Mouse (Mus musculus): Measurements from ENCODE around the gene S100a7a. TPM values are rescaled to one million over a fixed set of nuclear protein-coding genes. Genes with fewer than 3 reads are reported as not detected.

Gene S100a7a
- total RNA-seq (2023), result 1.6 and 1.7 TPM in 2 replicates

GRCm38 (mm10) chr3:90653717-90654116 lies at the start of gene S100a7a:
TSS of gene S100a7a (plus strand) at chr3:90654017.

GRCm38 (mm10) chr3:90608223-90608622 lies 45.6 kb upstream of the S100a7a start, which contains the start of gene S100a5:
TSS of gene S100a5 (plus strand) at chr3:90608523.

GRCm38 (mm10) chr3:90612728-90613291 lies 41.0 kb upstream of the S100a7a start, which contains the start of gene S100a6:
TSS of gene S100a6 (plus strand) at chr3:90612882.

GRCm38 (mm10) chr3:90668846-90669245 lies 15.0 kb downstream of the S100a7a start, which contains the start of gene S100a8:
TSS of gene S100a8 (plus strand) at chr3:90668978.

GRCm38 (mm10) chr3:90695613-90696012 lies 41.8 kb downstream of the S100a7a start, which contains the start of gene S100a9:
TSS of gene S100a9 (minus strand) at chr3:90695721.

Other genes with a start within 250 kb of the S100a7a start
- 40.4 and 44.8 TPM in 2 replicates for gene Ints3, start 220.4 kb upstream of the S100a7a start, total RNA-seq (2023)
- gene Npr1, start 188.2 kb upstream of the S100a7a start, total RNA-seq (2023), result 0.69 TPM in 1 of 2 replicates, not detected in the other
- 56.3 and 69.0 TPM in 2 replicates for gene Ilf2, start 177.9 kb upstream of the S100a7a start, total RNA-seq (2023)
- 31.8 and 36.7 TPM in 2 replicates for gene Snapin, start 163.0 kb upstream of the S100a7a start, total RNA-seq (2023)
- gene Chtop, start 144.5 kb upstream of the S100a7a start, total RNA-seq (2023), result 84.3 and 109 TPM in 2 replicates
- gene S100a1, start 139.6 kb upstream of the S100a7a start, total RNA-seq (2023), result 15.8 and 19.3 TPM in 2 replicates
- 35.7 and 46.4 TPM in 2 replicates for gene S100a13, start 139.6 kb upstream of the S100a7a start, total RNA-seq (2023)
- gene S100a14, start 127.2 kb upstream of the S100a7a start, total RNA-seq (2023), result not detected in 2 replicates
- not detected in 2 replicates for gene S100a16, start 116.8 kb upstream of the S100a7a start, total RNA-seq (2023)
- gene S100a3, start 93.4 kb upstream of the S100a7a start, total RNA-seq (2023), result 7.2 and 9.0 TPM in 2 replicates
- gene S100a2, start 63.8 kb upstream of the S100a7a start, total RNA-seq (2023), result 4.0 TPM in 1 of 2 replicates, not detected in the other
- not detected in 2 replicates for gene Gm42674, start 52.1 kb upstream of the S100a7a start, total RNA-seq (2023)
- gene S100a4, start 50.2 kb upstream of the S100a7a start, total RNA-seq (2023), result 255 and 265 TPM in 2 replicates
- gene S100a5, start 45.5 kb upstream of the S100a7a start, total RNA-seq (2023), result 1.8 TPM in 1 of 2 replicates, not detected in the other
- gene S100a6, start 41.1 kb upstream of the S100a7a start, total RNA-seq (2023), result 1,586 and 1,659 TPM in 2 replicates
- gene S100a8, start 15.0 kb downstream of the S100a7a start, total RNA-seq (2023), result 28,077 and 51,899 TPM in 2 replicates
- 41,670 and 63,036 TPM in 2 replicates for gene S100a9, start 41.7 kb downstream of the S100a7a start, total RNA-seq (2023)
- 1.2 and 1.7 TPM in 2 replicates for gene Pglyrp4, start 72.9 kb downstream of the S100a7a start, total RNA-seq (2023)
- not detected in 2 replicates for gene Gm5849, start 123.9 kb downstream of the S100a7a start, total RNA-seq (2023)

Data from neutrophil, adult 65 days (primary cell).